Mouse (Mus musculus): ENCODE results near the gene Rell1. TPM values are rescaled to one million over a fixed set of nuclear protein-coding genes. Genes with fewer than 3 reads are reported as not detected.

The Rell1 gene
- polyA plus RNA-seq, 1 experiment from 2014 or later = 5.4 TPM

DNA sequence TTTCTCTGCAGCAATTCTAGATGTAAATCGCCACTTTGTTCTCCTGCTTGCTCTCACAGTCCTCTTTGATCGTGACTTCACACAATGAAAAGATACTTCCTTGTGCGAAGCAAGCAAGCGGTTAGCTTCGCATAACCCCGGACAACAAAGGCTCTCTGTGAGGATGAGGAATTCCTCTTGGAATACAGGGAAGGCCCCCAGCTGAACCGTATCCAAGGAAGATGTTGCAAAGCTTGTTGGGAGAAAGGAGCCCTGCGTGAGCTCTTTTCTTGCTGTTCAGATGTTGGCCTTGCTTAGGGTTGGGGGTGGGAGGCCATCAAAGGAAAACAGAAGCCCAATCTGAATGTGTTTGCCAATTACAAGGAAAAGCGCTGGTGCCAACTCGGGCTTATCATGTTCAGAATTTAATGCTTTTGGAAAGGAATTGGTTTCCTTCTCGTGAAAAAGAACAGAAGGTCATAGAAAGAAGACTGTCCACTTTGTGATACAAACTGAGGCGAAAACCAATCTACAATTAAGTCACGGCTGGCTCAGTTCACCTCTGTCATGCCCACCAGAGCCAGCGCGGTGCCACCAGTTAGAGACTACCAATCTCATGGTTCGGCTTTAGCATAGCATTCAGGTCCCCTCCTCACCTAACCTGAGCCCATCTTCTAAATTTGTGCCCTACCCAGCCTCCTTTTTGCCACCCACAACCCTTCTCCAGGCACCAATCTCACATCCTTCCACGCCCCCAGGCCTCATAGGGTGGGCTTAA, 96.3 kb downstream of the Rell1 start:
- Histone ChIP-seq H3K9ac (ENCODE audit: low read length) (no peak overlapping the region), H3K27me3 (ENCODE audit: control insufficient read depth, insufficient read depth, low read length) (no peaks in the 10 kb centered on the region), H3K9me3 (ENCODE audit: control insufficient read depth, low read length) (no peaks in the 10 kb centered on the region), H3K4me2 (ENCODE audit: low read length) (no peak overlapping the region), H3K27ac (replicated peaks in 1 of 2; ENCODE audit: control insufficient read depth in 1 of 2, insufficient read depth in 1 of 2, low read depth in 2 of 2, low read length in 2 of 2) (no peak overlapping the region), H3K4me1 (ENCODE audit: control insufficient read depth in 2 of 2, insufficient read depth in 2 of 2, low read length in 2 of 2) (peaks cover 0 to 5% of the 10 kb centered on the region in 2 experiments; a peak in 1 of 4 replicates), H3K4me3 (ENCODE audit: control insufficient read depth in 1 of 2, insufficient read depth in 1 of 2, low read depth in 1 of 2, low read length in 2 of 2) (no peak overlapping the region), H3K36me3 (ENCODE audit: control insufficient read depth, insufficient read depth, low read length) (no peaks in the 10 kb centered on the region)
- WGBS = 65% methylated on average over 17 of the region's 17 CpGs
- ATAC-seq (ENCODE audit: insufficient number of reproducible peaks, insufficient read depth, low FRiP score, low read depth) = no peak

DNA sequence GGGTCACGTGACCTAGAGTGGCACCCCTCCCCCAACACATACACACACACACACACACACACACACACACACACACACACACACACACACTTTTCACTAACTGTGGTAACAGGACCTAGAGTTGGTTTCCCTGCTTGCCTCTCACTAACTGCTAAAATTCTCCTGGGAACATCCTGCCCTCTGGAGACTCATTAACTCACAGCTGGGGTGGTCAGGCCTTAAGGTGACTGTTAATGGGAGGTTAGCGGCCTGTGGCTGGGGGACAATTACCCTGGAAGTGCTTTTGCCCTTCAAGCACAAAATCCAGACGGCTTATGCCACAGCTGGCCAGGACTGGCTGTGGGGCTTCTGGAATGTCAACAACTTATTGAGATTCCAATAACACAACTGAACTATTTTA, 101.3 kb downstream of the Rell1 start:
- Histone ChIP-seq H3K9me3 (ENCODE audit: control insufficient read depth, low read length) (no peaks in the 10 kb centered on the region), H3K4me1 (ENCODE audit: control insufficient read depth in 2 of 2, insufficient read depth in 2 of 2, low read length in 2 of 2) (no peaks in the 10 kb centered on the region), H3K27me3 (ENCODE audit: control insufficient read depth, insufficient read depth, low read length) (no peaks in the 10 kb centered on the region), H3K36me3 (ENCODE audit: control insufficient read depth, insufficient read depth, low read length) (no peaks in the 10 kb centered on the region), H3K9ac (ENCODE audit: low read length) (no peak overlapping the region), H3K27ac (replicated peaks in 1 of 2; ENCODE audit: control insufficient read depth in 1 of 2, insufficient read depth in 1 of 2, low read depth in 2 of 2, low read length in 2 of 2) (no peak overlapping the region), H3K4me3 (ENCODE audit: control insufficient read depth in 1 of 2, insufficient read depth in 1 of 2, low read depth in 1 of 2, low read length in 2 of 2) (no peak overlapping the region), H3K4me2 (ENCODE audit: low read length) (no peak overlapping the region)
- no peak for ATAC-seq (ENCODE audit: insufficient number of reproducible peaks, insufficient read depth, low FRiP score, low read depth)
- 45% methylated on average over 3 of the region's 3 CpGs for WGBS

DNA sequence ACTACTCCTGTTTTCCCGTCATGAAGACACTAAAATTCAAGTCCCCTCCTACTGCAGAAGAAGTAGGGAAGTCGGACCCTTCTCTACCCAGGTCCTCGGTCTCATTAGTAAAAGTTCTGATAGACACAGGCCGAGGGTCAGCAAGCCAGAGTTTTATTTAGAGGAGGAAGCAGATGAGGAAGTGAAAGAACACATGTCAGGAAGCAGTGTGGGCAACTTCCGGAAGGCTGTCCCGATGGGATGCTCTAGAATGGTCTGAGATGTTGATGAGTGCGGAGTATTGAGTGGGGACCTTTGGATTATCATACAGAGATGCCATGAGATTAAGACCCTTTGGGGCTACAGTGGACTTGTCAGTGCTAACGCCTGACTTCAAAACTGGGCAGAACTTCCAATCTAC, 109.8 kb downstream of the Rell1 start:
- H3K9ac ChIP-seq (ENCODE audit: low read length) = no peak overlapping the region
- H3K27ac ChIP-seq (replicated peaks in 1 of 2; ENCODE audit: control insufficient read depth in 1 of 2, insufficient read depth in 1 of 2, low read depth in 2 of 2, low read length in 2 of 2) = no peak overlapping the region
- H3K9me3 ChIP-seq (ENCODE audit: control insufficient read depth, low read length) = no peaks in the 10 kb centered on the region
- H3K36me3 ChIP-seq (ENCODE audit: control insufficient read depth, insufficient read depth, low read length) = no peaks in the 10 kb centered on the region
- H3K27me3 ChIP-seq (ENCODE audit: control insufficient read depth, insufficient read depth, low read length) = no peaks in the 10 kb centered on the region
- WGBS = 71% methylated on average over 8 of the region's 8 CpGs
- H3K4me3 ChIP-seq (ENCODE audit: control insufficient read depth in 1 of 2, insufficient read depth in 1 of 2, low read depth in 1 of 2, low read length in 2 of 2) = no peak overlapping the region
- no peak for ATAC-seq (ENCODE audit: insufficient number of reproducible peaks, insufficient read depth, low FRiP score, low read depth)
- no peak overlapping the region for H3K4me2 ChIP-seq (ENCODE audit: low read length)
- no peaks in the 10 kb centered on the region for H3K4me1 ChIP-seq (ENCODE audit: control insufficient read depth in 2 of 2, insufficient read depth in 2 of 2, low read length in 2 of 2)

Other genes with a start within 250 kb of the Rell1 start
- gene 0610040J01Rik, start 156.5 kb downstream of the Rell1 start, polyA plus RNA-seq (2014; fragmentation: Nextera tagmentation; extraction: Ambion mirVana) = 0.63 and 1.1 TPM in 2 replicates
- 12.8 and 13.2 TPM in 2 replicates for gene Pgm2, start 124.1 kb upstream of the Rell1 start, polyA plus RNA-seq (2014; fragmentation: Nextera tagmentation; extraction: Ambion mirVana)
- 31.1 and 33.4 TPM in 2 replicates for gene Tbc1d1, start 187.4 kb upstream of the Rell1 start, polyA plus RNA-seq (2014; fragmentation: Nextera tagmentation; extraction: Ambion mirVana)

All from heart, embryonic 14.5 days (tissue).